Mouse (Mus musculus): ENCODE measurements at regions not wholly inside any gene's neighbourhood (a gene's known extent, or its start where the extent isn't known, plus 50 kb on each side); places are given as distances from the start of the nearest gene placed in this dataset.

DNA sequence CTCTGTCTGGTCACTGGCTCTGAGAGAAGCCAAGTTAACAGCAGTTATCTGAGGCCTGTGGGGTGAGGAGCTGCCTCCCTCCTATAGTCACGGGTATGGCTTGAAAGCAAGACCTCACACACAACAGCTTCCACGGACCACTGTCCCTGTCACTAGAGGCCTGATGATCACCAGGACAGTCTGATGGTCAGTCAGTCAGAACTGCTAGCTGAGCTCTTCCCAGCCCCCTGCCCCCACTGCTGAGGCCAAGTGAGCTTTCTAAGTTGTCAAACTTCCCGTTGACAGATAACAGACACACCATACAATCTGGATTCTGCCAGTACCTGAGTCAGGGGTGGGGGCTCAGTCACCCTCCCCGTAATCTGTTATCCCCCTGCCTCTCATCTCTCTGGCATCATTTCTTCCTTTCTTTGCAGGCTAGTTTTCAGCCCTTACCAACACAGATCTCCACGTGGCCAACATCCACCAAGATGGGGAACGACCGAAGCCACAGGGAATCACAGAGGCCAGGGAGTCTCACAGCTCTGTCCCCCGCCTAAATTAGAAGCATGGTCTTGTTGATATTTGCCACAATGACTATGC is 96.4 kb upstream of the Klf13 start:
- TF ChIP-seq CTCF (IDR thresholded peaks at IDR 0.05; ENCODE audit: low read depth) (no peak), EP300 (IDR thresholded peaks at IDR 0.05; ENCODE audit: low read depth) (no peak)

Measured in liver, postnatal 0 days (tissue).